Mouse (Mus musculus) adrenal gland, postnatal 25 days (tissue): Measurements from ENCODE around the gene Arl4d. TPM values are rescaled to one million over a fixed set of nuclear protein-coding genes. Genes with fewer than 3 reads are reported as not detected.

Experiments used
- DNase-seq: peaks from one replicate; pipeline ENCODE4 v3.0.0; 2021; ENCODE audit warnings: mixed read lengths
- total RNA-seq: library from RNA; stranded (reverse); gene quantifications from 2 replicates; pipeline ENCODE4 v1.2.3, GENCODE M21; 2021

Arl4d gene
- total RNA-seq, 1 experiment from 2014 or later: 8.9 TPM

DNA sequence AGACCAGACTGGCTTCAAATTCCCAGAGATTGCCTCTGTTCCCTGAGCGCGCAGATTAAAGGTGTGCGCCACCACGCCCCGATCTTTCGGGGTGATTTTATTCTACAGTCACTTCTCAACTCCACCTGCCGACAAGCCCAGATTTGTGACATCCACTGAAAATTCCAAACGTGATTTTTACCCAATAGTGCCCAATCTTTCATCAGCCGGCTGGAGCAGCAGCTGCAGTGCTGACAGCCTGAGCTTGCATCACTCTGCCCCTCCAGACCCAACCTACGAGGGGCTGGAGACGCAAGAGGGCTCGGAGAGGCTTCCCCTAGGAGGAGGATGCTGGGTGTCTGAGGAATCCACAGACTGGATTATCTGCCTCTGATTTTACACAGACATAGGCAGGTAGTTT lies 12.3 kb downstream of the Arl4d start:
- DNase-seq: no peak

DNA sequence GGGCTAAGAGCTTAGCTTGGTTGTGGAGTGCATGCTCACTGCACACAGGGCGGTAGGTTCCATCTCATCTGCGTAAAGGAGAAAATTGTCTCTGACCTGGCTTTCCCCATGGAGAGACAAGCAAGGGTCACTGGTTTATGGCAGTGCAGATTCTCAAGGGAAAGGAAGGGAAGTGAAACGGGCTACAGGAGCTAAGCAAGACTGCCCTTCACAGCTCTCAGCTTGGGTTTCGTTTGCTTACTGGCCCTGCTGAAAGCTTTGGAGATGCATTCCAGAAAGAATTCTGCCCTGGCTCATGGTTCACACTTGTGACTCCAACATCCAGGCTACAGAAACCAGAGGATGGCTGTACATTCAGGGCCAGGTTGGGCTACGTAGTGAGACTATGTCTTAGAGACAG lies 13.4 kb downstream of the Arl4d start:
- DNase-seq: no peak

DNA sequence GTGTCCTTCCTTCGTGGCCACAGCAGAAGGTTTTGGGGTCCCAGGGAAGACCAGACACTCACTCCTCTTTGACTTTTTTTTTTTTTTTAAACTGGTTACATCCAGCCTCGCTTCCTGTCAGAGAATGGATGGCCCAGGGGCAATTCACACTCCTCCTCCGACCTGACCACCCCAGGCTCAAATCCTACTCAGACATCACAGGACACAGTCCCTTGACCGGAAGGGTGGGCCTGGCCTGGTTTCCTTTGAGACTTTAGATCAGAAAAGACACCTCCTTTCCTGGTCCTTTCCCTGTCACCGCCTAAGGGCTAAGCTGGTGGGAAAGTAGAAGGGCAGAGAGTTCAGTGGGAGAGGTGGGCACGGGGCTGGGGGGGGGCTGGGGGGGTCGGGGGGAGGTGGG lies 14.6 kb downstream of the Arl4d start:
- peak; percentile 14 for DNase-seq

DNA sequence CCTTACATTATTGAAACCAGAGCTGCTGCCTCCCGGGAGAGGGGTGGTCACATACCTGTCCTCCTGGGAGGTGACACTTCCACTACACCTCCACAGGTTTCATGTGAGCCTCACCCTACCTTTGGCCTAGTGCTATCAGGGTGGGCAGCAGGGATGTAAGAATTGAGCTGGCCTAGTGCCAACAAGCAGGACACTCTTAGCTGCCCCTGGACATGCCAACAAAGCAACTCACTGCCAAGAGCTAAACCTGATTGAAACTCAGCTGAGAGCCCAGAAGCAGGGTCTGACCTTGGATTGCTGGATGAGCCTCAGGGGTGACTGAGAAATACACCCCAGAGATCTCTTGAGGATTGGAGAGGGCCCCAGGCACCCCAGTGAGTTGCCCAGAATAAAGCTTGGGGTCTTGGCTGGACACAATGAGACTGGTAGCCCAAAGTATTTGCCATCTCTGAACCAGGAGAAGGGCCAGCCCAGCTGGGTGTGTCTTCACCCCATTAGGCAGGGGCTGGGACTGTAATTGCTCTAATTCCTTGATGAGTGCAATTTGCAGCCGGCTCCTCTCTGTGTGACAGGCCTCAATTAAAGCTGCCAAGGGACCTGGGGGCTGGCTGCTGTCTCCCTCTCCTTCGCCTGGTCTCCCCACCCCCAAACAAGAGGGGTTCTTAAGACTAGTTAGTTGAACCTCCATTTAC lies 15.4 kb downstream of the Arl4d start:
- no peak for DNase-seq

DNA sequence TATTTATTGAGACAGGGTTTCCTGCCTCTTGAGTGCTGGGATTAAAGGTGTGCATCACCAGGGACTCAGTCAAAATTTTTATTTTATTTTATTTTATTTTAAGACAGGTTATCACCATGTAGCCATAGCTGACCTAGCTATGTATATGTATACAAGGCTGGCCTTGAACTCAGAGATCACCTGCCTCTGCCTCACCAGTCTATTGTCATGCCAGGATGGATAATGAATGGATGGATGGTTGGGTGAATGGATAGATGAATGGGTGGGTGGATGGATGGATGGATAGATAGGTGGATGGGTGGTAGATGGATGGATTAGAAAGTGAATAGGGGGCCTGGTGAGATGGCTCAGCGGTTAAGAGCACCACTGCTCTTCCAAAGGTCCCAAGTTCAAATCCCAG lies 16.6 kb downstream of the Arl4d start:
- no peak for DNase-seq

DNA sequence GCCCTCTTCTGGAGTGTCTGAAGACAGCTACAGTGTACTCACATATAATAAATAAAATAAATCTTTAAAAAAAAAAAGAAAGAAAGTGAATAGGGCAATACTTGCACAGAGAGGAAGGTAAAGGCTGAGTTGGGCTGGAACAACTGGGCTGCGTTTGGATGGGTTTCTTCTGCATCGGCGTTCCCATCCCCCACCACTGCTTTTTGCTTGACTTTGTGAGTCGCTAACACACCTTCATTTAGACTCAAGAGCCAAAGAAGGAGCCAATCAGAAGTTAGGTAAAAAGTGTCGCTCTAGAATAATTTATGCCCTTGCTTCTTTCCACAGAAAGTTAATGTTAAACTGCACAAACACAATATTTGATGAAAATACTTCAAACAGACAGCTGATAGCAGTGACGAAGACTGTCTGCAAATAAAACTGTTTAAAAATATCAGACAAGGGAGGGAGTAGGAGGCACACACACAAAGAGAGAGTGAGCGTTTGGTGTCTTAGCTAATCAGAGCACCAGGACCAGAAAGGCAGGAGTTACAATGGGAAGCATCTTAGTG lies 17.1 kb downstream of the Arl4d start:
- no peak for DNase-seq

DNA sequence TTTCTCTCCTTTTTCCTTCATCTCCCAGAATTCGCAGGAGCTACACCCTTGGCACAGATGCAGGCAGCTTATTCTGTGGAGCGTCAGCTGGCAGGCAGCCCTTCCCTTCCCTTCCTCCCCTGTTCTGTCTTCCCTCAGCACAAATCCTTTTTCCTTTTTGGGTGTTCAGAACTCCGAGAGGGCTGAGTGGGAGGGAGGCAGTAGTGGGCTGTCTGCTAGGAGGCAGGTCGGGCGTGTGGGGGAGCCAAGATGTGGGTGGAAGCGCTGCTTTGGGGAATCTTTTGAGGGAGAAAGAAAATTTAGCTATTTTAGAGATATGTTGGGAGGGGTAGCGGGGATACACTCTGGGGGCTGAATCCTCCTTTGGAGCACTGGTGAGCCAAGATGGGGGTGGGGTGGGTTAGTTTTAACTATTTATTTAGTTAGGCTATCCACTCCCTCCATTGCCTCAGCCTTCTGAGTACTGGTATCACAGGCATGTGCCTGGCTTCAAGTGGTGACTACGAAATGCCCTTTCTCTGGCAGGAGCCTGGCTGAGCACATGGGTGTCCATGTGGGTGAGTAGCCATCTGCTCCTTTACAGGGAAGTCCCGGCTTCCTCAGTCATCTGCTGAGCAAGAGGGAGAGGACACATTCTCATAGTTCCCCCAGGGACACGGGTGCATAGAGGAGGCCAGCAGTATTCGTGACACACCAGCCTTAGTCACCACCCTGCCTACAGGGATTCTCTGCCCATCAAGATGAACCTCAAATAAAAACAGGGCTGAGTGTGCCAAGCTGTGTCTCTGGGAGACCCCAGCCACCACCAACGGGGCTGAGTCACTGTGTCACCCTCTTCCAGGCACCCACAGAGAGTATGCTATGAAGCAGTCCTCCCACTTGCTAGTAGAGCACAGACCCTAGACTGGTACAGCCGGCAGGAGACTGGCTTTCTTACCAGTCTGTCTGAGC lies 22.3 kb downstream of the Arl4d start:
- peak; percentile 61 for DNase-seq

DNA sequence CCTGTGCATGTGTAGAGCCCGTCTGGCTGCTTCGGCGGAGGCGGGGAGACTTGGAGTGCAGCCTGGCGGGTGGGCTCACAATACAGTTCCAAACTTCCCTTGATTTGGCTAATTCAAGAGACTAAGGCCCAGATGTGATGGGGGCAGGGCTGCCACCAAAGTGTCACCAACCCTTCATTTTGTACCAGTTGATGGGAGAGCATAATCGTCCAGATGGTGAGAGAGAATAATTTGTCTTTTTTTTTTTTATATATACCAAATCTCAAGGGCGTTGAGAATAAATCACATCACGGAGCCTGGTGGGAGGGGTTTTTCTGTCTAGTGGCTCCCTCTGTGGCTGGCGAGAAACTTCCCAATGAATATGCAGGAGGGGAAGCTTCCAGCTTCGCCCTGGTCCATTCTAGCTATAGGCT lies 24.4 kb downstream of the Arl4d start:
- no peak for DNase-seq

DNA sequence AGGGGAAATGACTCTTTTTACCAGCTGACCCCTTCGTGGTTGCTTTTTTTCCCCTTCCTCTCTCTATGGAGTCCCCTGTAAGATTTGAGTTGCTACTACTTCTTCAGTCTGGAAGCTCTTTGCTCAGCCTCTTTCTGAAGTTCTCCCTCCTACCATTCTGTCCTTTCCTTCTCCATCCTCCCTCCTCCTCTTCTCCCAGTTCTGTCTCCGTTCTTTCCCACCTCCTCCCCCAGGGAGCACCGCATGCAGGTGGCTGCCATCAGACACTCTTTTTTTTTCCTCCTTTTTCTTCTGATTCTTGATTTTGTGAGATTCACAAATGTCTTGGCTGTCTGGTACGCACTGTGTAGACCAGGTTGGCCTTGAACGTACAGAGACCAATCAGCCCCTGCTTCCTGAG lies 25.0 kb downstream of the Arl4d start:
- DNase-seq: no peak

DNA sequence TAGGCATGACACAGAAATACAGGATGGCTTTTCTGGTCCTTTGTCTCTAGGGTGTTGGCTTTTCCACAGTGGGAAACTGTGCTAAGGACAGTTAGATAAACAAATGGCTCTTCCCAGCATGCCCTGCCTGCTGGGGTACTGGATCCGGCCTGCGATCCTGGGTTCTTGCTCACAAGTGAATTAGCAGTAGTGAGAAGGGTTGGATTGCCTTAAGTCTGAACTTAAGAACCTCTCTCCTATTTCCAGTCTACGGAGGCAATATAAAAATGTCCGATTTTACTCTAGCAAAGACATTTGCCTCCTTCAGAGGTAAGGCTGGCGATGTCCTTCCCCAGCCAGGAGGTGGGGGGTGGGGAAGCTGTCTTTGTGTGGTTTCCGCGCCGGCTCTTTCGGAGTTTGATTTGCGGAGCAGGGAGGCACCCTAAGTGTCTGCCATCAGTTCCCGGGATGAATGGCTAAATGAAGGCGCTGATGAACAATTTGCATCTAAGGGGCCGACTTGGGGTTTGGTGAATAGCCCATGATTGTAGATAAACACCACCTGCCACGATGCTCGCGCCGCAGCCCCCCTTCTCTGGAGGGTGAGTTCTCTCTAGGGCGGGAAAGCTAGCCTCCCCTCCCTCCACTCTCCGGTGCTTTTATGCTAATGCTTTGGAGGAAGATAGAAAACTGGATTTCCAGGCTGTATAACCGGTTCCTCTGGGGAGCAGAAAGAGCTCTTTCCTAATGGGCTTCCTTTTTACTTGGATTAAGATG lies 30.7 kb downstream of the Arl4d start:
- peak; percentile 6 for DNase-seq

DNA sequence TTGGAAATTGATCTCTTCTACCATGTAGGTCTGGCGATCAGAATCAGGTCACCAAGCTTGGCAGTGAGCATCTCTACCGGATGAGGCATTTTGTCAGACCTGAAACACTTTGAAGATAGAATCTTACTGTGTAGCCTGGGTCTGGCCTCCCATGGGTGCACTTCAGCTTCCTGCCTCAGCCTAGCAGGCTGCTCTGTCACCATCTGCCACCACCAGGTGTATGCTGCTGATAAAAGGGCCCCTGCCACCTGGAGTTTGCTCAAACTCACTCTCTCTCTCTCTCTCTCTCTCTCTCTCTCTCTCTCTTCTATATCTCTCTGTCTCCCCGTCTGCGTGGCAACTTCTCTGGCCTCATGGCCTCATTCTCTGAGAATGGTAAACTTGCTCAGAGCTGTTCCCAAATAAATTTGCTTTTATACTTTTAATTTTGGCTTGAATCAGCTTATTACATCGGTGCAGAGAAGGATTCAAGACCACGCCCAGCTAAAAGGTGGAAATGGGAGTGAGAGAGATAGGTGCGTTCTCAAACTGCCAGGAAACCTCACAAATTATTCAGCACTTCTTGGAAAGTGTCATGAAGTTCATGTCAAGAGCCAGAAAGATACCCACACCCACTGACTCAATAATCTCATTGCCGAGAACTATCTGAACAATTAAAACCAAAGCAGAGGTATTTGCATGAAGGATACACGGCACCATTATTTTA lies 32.0 kb downstream of the Arl4d start:
- DNase-seq: no peak

DNA sequence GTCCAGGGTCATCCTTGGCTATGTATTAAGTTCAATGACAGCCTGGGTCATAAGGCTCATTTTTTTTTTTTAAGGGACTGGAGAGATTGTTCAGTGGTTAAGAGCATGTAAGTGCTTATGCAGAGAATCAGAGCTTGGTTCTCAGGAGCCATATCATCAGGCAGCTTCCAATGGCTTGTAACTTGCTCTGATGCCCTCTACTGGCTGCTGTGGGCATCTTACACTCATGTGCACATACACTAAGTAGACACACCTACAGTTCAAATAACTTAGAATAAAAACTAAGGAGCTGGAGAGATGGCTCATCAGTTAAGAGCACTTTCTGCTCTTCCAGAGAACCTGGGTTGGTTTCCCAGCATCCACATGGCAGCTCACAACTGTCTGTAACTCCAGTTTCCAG lies 32.8 kb downstream of the Arl4d start:
- DNase-seq: no peak

DNA sequence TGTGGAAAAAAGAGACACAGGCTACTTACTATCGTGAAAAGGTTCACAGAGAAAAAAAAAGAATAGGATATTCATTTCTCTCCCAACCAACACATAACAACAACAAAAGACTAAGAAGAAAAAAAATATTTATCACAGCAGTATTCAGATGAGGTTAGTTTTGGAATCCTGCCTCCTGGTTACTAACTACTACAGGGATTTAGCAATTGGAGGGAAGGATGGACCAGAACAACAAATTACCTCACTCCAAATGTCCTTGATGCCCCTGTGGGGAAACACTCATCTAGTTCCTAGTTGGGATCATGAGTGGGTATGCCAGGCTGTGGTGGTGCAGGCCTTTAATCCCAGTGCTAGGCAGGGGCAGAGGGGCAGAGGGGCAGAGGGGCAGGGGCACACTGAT lies 34.2 kb downstream of the Arl4d start:
- no peak for DNase-seq

DNA sequence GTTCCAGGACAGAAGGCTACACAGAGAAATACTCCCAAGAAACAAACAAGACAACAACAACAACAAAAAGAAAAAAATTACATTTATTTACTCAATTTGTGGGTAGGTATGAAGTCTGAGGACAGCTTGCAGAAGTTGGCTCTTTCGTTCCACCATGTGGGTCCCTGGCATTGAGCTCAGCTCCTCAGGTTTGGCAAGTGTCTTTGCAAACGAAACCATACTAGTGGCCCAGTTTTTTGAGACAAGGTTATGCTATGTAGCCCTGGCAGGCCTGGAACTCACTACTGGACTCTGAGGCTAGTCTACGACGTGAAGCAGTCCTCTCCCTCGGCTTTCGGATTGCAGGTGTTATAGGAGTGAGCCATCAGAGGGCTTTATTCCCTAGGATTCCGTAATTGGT lies 34.6 kb downstream of the Arl4d start:
- no peak for DNase-seq

DNA sequence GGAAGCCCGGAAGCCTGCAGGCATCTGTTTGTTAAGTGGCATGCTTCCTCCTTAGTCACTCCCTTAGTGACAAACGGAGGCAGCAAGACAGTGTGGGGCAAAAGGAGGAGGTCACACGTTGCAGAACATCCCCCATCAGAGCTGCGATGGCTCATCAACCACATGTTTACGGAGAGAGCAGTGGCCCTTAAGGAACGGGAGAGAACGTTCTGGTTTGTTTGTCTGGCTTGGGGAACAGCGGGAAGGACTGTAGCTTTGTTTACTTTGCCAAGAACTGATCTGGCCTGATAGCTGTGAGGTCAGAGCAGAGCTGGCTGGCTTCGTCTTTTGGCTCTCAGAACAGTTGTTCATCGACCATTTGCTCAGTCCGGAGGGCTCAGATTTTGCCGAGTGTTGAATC lies 35.1 kb downstream of the Arl4d start:
- no peak for DNase-seq

DNA sequence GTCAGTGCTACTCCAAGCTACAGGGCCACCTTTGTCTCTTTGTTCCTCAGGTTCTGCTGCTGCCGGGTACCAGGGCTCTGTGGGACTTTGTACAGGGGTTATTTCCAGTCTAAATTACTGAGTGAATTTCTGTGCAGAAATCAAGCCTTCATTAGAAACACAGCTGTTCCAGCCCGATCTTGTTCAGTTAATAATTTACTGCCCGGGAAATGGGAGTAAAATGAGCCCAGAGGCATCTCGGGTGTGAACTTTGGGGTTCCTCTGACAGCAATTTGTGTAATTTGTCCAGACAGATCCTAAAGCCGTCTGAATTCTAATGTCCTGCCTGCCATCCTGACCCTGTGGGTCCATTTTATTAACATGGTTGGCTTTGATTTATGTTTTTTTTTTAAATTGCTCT lies 38.7 kb downstream of the Arl4d start:
- no peak for DNase-seq

DNA sequence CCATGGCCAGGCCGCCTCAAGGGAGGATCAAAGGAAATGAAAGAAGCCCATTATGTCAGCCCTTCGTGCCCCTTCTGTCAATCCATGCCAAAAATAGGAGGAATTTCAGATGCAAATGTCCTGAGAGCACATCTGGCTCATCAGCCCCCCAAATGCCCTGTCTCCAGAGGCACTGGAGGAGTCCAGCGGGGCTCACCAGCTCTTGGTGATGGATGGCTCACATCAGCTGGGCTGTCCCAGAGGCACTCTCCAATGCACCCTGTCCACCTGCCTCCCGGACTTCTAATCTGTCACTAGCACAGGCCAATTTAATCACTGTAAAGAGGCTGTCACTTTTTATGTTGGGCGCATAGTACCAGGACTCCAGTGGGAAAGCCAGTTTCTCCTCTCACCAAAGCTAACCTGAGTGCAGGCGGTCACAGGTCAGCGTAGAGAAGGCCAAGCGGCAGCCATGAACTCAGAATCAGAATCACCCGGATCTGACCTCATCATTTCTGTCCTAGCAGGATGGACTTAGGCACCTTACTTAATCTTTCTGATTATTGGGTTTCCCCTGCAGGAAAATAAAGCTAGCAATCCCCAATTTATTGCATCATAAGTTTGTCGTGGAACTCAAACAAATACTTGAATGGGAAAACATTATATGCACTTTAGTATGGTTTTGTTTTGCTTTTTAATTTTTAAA lies 41.6 kb downstream of the Arl4d start:
- no peak for DNase-seq

DNA sequence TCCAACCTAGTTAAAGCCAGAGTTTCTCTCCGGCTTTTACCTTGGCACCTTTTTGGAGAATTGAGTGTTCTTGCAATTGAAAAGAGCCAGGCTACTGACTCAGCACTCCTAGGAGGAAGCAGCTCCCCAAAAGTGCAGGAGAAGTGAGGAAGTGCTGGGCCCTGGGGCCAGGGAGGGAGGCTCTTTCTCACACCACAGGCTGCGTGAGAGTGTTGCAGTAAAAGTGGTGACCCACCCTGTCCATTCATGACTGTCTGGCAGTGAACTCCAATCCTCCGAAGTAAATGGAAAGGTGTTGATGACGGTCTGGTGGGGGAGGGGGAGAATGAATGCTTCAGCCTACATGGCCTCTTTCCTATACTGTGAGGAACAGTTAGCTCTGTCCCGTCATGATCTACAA lies 43.1 kb downstream of the Arl4d start:
- DNase-seq: no peak

DNA sequence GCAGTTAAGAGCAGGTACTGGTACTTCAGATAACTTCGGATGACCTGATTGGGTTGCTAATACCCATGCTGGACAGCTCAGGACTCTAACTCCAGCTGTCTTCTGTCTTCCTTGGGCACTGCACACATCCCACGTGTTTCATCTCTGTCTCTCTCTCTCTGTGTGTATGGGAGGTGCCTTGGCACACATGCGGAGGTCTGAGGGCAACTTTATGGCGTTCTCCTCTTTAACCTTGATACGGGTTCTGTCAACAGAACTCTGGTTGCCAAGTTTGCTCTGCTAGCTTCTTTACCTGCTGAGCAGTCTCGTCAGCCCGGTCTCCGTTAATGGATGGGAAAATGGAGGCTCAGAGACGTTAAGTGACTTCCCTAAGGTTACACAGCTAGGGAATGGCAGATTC lies 47.5 kb downstream of the Arl4d start:
- DNase-seq: no peak

DNA sequence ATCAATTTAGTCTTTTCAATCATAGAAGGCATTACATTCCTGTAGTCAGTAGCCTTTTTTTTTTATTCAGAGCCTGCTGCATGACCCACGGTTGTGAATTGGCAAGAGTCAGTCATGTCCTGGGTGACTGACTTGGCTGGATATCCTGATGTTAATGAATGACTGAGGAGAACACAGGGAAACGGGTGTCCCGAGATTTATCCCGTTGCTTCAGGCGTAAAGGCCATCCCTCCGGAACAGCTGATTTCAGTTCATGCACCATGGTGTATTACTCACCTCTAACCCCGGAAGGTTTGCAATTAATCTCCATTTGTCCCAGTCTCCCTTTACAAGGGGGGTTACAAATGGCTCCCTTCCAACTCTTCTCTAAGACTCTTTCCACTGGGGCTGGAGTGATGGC lies 48.7 kb downstream of the Arl4d start:
- DNase-seq: no peak
